Mouse (Mus musculus): ENCODE measurements around the gene Slc12a4.

The Slc12a4 gene

GRCm38 (mm10) chr8:105931271-105931670, 34.6 kb downstream of the Slc12a4 start:
- no peak for DNase-seq (ENCODE audit: low spot score)

GRCm38 (mm10) chr8:105930602-105931001, 35.3 kb downstream of the Slc12a4 start:
- peak; percentile 83 for DNase-seq (ENCODE audit: low spot score)

GRCm38 (mm10) chr8:105925123-105925522, 40.8 kb downstream of the Slc12a4 start:
- DNase-seq (ENCODE audit: low spot score): no peak

GRCm38 (mm10) chr8:105919390-105919789, 46.5 kb downstream of the Slc12a4 start:
- no peak for DNase-seq (ENCODE audit: low spot score)

GRCm38 (mm10) chr8:105900941-105901616, 64.8 kb downstream of the Slc12a4 start:
- DNase-seq (ENCODE audit: low spot score): no peak

- peak; percentile 92 for DNase-seq (ENCODE audit: low spot score)
Measured at GRCm38 (mm10) chr8:105900180-105900940, 65.5 kb downstream of the Slc12a4 start, which contains the start of gene Pskh1. Gene Pskh1 (plus strand): TSS chr8:105900441.

- no peak for DNase-seq (ENCODE audit: low spot score)
Measured at GRCm38 (mm10) chr8:105897801-105898480, 68.0 kb downstream of the Slc12a4 start.

Data from lung, postnatal 25 days (tissue).